Mouse (Mus musculus) ovary, postnatal 14 days (tissue): ENCODE data around the gene Ubxn10.

Experiments used
- DNase-seq: peaks from one replicate; pipeline ENCODE4 v3.0.0; 2022; ENCODE audit warnings: low spot score

Ubxn10 gene

GRCm38 (mm10) chr4:138734105-138734504 lies 2.9 kb downstream of the Ubxn10 start:
- no peak for DNase-seq

- no peak for DNase-seq
Measured at GRCm38 (mm10) chr4:138729018-138729703, 7.8 kb downstream of the Ubxn10 start.

GRCm38 (mm10) chr4:138725751-138726150 lies 11.2 kb downstream of the Ubxn10 start:
- DNase-seq = no peak

GRCm38 (mm10) chr4:138725127-138725461 lies 11.9 kb downstream of the Ubxn10 start:
- DNase-seq = peak; percentile 61

DNA sequence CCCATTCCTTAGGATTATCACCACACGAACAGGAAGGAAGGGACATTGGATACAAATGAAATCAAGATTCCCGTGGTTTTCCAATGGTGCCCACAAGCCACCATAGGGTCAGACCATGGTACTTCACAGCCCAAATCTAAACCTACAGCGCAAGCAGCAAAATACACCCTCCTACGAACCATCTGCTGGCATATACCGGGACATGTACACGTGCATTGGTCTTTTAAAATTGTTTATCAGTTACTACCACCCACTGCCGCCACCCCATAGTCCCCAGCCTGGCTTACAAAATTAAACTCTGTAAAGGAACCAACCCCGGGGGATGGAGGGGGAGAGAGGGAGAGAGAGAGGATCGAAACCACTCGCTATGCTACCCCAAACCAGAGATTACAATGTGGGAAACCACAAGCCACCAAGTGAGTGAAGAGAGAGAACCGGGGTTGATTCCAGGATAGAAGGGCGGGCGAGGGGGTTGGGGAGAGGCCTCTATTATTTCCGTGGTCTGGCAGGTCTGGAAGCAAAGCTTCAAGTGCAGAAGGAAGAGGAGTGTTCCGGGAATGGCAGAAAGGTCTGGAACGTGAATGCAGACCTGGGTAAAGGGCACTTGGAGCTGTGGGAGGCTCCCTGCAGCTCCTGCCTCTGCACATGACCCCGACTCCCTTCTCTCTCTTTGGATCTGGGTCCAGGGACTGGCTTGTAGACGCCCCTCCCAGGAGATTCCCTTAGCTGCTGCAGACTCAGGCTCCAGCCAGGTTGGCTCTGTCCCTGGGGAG lies 12.4 kb downstream of the Ubxn10 start, which contains the start of gene Pla2g2c:
TSS of gene Pla2g2c (plus strand) at position 439 of the 773 bp plus-strand sequence.
- DNase-seq = no peak

DNA sequence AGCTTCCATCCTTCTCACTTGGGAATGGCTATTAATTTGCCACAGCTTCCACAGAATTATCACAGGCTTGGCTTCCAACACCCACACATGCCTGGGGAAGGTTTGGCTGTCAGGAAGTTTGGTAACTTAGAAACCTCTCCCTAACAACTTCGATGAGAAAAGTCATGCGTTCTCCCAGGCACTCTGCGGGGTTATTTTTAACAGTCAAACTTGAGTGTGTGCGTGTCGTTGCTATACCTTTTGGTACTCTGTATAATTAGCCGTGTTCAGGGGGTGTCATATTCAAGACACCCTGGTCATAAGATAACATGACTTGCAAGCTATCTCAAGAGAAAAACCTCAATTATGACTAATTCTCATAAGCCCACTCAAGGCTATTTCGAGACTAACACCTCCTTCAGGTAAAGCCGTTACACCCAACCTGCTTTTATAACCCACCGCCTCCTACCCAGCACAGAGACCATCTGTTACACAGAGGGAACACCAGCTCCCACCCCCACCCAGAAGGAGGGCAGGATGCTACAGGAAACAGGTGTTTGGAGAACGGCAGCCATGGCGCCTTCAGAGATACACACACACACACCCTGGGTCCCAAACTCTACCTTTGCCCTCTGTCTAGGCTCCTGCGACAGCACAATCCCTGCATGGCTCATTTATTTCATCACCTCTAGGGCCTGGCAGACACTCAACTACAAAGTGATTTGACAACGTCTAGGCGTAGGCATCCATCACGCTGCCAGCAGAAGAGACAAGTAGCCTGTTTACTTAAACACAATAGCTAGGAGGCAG lies 13.3 kb downstream of the Ubxn10 start:
- no peak for DNase-seq

DNA sequence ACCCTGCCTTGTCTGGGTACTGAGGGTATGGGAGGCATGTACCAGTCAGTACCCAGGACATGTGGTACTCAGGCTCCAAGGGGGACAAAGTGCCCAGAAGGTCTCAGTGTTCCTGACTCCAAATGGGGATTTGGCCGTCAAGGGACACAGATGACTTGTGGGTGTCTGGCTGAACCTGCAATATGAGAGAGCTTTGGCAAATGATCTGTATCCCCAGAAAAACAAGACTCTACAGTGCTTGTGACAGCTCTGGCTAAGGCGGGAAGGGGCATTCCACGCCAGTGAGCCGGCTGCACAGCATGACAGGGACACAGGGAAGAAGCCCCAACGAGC lies 17.7 kb downstream of the Ubxn10 start:
- no peak for DNase-seq

GRCm38 (mm10) chr4:138718586-138719263 lies 18.2 kb downstream of the Ubxn10 start:
- no peak for DNase-seq

- no peak for DNase-seq
Measured at GRCm38 (mm10) chr4:138716697-138717096, 20.3 kb downstream of the Ubxn10 start.

DNA sequence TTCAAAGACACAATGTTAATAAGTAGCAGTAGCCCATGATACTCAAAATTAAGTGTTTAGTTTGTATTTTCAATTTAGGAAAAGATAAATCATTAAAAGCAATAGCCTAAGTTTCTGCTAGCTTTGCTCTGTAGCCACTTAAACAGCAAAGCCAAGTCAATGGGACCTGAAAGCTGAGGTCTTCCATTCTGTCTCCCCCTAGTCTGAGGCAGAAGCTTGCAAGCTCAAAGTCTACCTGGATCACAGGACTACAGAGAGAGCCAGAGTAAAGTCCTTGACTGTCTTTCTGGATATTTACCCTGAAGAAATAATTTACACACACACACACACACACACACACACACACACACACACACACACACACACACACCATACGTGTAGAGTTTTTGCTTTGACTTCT lies 22.8 kb downstream of the Ubxn10 start:
- DNase-seq = no peak

DNA sequence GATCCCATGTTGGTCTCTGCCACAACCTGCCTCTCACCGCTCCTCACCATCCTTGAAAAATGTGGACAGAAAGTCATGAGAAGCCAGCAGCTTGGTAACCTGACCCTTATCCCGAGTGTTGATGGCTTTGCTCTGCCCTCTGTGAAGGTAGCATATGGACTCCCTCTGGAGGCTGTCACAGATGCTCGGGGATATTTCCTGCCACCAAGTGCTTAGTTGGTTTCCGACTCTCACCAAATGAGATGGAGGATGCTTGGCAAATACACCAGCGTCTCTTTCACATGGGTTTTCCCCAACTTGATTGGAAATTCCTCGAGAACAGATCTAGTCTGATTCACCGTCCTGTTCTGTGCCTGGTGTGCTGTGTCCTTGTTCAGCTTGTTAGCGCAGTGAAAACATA lies 24.3 kb downstream of the Ubxn10 start:
- DNase-seq = no peak

DNA sequence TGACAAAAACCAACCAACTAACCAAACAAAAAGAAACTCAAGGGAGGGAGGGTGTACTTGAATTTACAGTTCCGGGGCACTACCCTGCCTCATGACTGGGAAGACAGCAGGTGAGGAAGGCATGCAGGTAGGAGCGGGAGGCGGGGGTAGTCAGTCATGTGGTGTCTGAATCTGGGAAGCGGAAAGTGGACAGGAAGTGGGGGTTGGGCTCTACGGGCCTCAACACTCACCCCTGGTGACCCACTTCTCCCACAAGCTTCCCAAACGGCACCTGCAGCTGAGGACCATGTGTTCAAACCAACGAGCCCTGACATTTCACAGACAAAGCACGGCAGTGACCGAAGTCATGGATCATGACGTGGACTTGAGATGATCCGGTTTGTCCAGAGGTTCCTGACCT lies 24.9 kb downstream of the Ubxn10 start:
- DNase-seq = no peak

DNA sequence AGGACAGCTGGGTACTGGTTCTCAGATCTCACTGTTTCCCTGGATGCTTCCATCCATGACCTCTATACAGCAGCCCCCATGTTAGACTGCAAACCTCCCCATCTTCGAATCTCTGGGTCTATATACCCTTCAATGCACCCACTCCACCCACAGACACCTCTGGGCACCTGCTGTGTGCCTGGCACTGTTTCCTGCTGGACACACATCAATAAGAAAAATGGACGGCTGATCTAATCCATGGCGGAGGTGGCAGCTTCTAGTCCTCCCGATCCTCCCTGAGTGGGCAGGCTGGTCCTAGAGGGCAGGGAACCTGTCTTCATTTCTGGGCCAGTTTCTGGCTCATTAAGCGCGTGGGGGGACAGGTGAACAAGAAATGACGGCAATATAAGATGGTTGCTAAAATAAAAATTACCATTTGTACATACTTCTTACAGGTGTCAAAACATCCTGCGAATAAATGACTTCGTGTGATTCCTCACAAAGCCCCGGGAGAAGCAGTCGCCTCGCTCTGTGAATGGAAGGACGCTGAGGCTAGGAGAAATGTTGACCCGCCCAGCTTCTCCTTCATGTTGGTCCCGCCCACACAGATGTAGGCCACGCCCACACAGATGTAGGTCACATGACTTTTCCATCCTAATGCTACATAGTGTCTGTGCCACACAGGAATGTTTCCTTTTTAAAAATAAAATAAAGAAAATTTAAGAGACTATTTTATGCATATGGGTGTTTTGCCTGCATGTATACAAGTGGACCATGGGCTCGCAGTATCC lies 25.7 kb downstream of the Ubxn10 start:
- no peak for DNase-seq

DNA sequence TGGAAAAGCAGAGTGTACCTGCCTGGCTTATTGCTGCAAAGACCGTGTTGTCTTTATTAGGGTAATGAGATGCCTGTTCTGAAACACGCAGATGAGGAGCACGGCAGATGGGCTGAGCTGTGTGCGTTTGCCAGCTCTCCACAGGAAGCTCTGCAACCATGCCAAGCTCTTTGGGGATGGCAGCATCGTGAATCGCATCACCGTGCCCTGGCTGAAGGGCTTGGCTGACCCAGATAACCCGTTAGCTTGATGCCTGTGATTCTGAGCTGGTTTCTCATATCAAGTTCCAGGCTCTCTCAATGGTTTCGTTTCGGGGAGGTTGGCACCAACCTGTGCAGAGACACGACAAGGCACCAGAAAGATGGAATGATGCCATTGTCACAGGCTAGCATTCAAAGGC lies 26.3 kb downstream of the Ubxn10 start:
- DNase-seq = no peak

DNA sequence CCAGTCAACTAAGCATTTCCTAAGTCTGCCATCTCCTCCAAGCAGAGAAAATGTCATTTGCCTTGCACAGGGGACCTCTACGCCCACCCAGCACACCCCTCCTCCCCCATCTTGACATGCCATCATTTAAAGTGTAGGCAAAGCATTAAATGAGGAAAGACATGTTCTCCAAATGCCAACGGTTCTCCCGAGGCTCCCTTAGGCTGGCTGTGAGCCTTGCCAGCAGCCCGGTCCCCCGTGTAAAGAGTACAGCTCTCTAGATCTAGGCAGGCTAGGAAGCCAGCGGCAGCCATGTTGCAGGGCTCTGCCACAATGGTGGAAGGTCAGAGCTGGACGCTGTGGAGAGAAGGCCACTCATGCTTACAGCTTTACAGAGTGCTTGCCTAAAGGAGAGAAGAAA lies 27.0 kb downstream of the Ubxn10 start:
- DNase-seq = no peak

GRCm38 (mm10) chr4:138709246-138709645 lies 27.7 kb downstream of the Ubxn10 start:
- no peak for DNase-seq

DNA sequence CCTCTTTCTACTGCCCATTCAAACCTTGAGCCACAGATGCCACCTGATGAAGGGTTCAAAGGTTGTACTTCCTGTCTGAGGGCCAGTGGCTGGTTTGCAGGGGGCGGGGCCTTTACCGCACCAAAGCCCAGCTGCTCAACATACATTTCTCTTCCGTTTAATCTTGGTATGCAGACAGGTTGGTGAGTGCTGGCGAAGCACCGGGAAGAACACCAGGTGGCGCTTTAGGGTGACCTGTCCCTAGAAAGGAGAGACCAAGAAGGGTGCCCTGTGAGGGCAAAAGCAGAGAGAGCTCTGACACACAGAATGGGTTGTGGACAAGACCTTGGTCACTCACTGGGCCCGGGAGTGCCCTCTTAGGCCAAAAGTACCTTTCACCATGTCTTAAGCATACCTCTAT lies 28.3 kb downstream of the Ubxn10 start:
- peak; percentile 38 for DNase-seq

GRCm38 (mm10) chr4:138706620-138707019 lies 30.3 kb downstream of the Ubxn10 start:
- DNase-seq = no peak

- no peak for DNase-seq
Measured at GRCm38 (mm10) chr4:138704169-138704568, 32.8 kb downstream of the Ubxn10 start.

DNA sequence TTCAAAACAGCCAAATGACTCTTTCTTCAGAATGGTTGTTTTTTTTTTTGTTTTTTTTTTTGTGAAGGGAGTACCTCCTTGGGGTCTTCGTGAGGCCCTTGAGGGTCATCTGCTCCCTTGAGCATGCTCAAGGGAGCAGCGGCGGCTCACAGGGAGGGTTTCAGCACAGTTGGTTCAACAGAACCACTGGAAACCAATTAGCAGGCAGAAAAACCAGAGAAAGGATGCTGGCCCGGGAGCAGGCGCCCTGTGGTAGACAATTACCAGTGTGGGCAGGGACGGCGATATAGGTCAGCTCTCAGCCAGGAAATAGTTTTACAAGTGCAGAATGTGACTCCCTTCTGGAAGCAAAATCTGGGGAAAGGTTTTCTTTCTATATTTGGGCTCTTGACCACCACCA lies 33.4 kb downstream of the Ubxn10 start:
- DNase-seq = no peak

- no peak for DNase-seq
Measured at GRCm38 (mm10) chr4:138702528-138702927, 34.4 kb downstream of the Ubxn10 start.

GRCm38 (mm10) chr4:138702031-138702430 lies 34.9 kb downstream of the Ubxn10 start:
- no peak for DNase-seq
